Mouse (Mus musculus): ENCODE measurements around the gene Sik1. TPM values are rescaled to one million over a fixed set of nuclear protein-coding genes. Genes with fewer than 3 reads are reported as not detected.

The Sik1 gene
- polyA plus RNA-seq, 2 experiments: 19.9 to 26.9 TPM

GRCm38 (mm10) chr17:31819372-31819771 lies 36.2 kb downstream of the Sik1 start:
- 56% methylated on average over 9 of the region's 9 CpGs for WGBS
- no peaks in the 10 kb centered on the region for H3K4me1 ChIP-seq (ENCODE audit: control insufficient read depth, insufficient read depth, low read length)
- DNase-seq (ENCODE audit: low spot score) (no peak), ATAC-seq (ENCODE audit: low FRiP score, low read depth) (no peak)
- no peak overlapping the region for H3K9ac ChIP-seq (ENCODE audit: low read depth, low read length, severe bottlenecking)
- no peaks in the 10 kb centered on the region for H3K9me3 ChIP-seq (ENCODE audit: control insufficient read depth, low read length)
- no peak overlapping the region for H3K4me3 ChIP-seq (replicated peaks; ENCODE audit: low read length)
- H3K4me2 ChIP-seq (replicated peaks; ENCODE audit: low read depth, low read length, severe bottlenecking): no peak overlapping the region
- H3K27ac ChIP-seq (replicated peaks; ENCODE audit: low read depth, low read length): no peak overlapping the region
- H3K27me3 ChIP-seq (ENCODE audit: control insufficient read depth, insufficient read depth, low read length): no peaks in the 10 kb centered on the region
- TF ChIP-seq POLR2A (IDR thresholded peaks at IDR 0.05; ENCODE audit: borderline replicate concordance, extremely low read depth, insufficient read depth, insufficient read length): no peak
- H3K36me3 ChIP-seq (ENCODE audit: control insufficient read depth, insufficient read depth, low read length): no peaks in the 10 kb centered on the region

- H3K9ac ChIP-seq (ENCODE audit: low read depth, low read length, severe bottlenecking): no peak overlapping the region
- WGBS: 86% methylated on average over 1 of the region's 1 CpGs
- H3K4me1 ChIP-seq (ENCODE audit: control insufficient read depth, insufficient read depth, low read length): no peaks in the 10 kb centered on the region
- no peaks in the 10 kb centered on the region for H3K9me3 ChIP-seq (ENCODE audit: control insufficient read depth, low read length)
- ATAC-seq (ENCODE audit: low FRiP score, low read depth) (no peak), DNase-seq (ENCODE audit: low spot score) (no peak)
- no peak overlapping the region for H3K4me2 ChIP-seq (replicated peaks; ENCODE audit: low read depth, low read length, severe bottlenecking)
- no peak overlapping the region for H3K4me3 ChIP-seq (replicated peaks; ENCODE audit: low read length)
- no peak overlapping the region for H3K27ac ChIP-seq (replicated peaks; ENCODE audit: low read depth, low read length)
- no peaks in the 10 kb centered on the region for H3K36me3 ChIP-seq (ENCODE audit: control insufficient read depth, insufficient read depth, low read length)
- no peak for TF ChIP-seq POLR2A (IDR thresholded peaks at IDR 0.05; ENCODE audit: borderline replicate concordance, extremely low read depth, insufficient read depth, insufficient read length)
- no peaks in the 10 kb centered on the region for H3K27me3 ChIP-seq (ENCODE audit: control insufficient read depth, insufficient read depth, low read length)
These were observed 37.8 kb downstream of the Sik1 start for GRCm38 (mm10) chr17:31817815-31818214.

- ATAC-seq (ENCODE audit: low FRiP score, low read depth) (no peak), DNase-seq (ENCODE audit: low spot score) (no peak)
- H3K27me3 ChIP-seq (ENCODE audit: control insufficient read depth, insufficient read depth, low read length): no peaks in the 10 kb centered on the region
- H3K36me3 ChIP-seq (ENCODE audit: control insufficient read depth, insufficient read depth, low read length): no peaks in the 10 kb centered on the region
- no peak overlapping the region for H3K9ac ChIP-seq (ENCODE audit: low read depth, low read length, severe bottlenecking)
- H3K4me3 ChIP-seq (replicated peaks; ENCODE audit: low read length): no peak overlapping the region
- H3K4me1 ChIP-seq (ENCODE audit: control insufficient read depth, insufficient read depth, low read length): no peaks in the 10 kb centered on the region
- H3K4me2 ChIP-seq (replicated peaks; ENCODE audit: low read depth, low read length, severe bottlenecking): no peak overlapping the region
- TF ChIP-seq POLR2A (IDR thresholded peaks at IDR 0.05; ENCODE audit: borderline replicate concordance, extremely low read depth, insufficient read depth, insufficient read length): no peak
- H3K9me3 ChIP-seq (ENCODE audit: control insufficient read depth, low read length): no peaks in the 10 kb centered on the region
- WGBS: 41% methylated on average over 5 of the region's 5 CpGs
- H3K27ac ChIP-seq (replicated peaks; ENCODE audit: low read depth, low read length): no peak overlapping the region
These were observed 38.4 kb downstream of the Sik1 start for GRCm38 (mm10) chr17:31817203-31817602.

GRCm38 (mm10) chr17:31814848-31815247 lies 40.8 kb downstream of the Sik1 start:
- Histone ChIP-seq H3K4me1 (ENCODE audit: control insufficient read depth, insufficient read depth, low read length) (no peaks in the 10 kb centered on the region), H3K9ac (ENCODE audit: low read depth, low read length, severe bottlenecking) (no peak overlapping the region), H3K36me3 (ENCODE audit: control insufficient read depth, insufficient read depth, low read length) (no peaks in the 10 kb centered on the region), H3K4me3 (replicated peaks; ENCODE audit: low read length) (no peak overlapping the region), H3K4me2 (replicated peaks; ENCODE audit: low read depth, low read length, severe bottlenecking) (no peak overlapping the region), H3K27me3 (ENCODE audit: control insufficient read depth, insufficient read depth, low read length) (no peaks in the 10 kb centered on the region), H3K27ac (replicated peaks; ENCODE audit: low read depth, low read length) (no peak overlapping the region), H3K9me3 (ENCODE audit: control insufficient read depth, low read length) (no peaks in the 10 kb centered on the region)
- no peak for TF ChIP-seq POLR2A (IDR thresholded peaks at IDR 0.05; ENCODE audit: borderline replicate concordance, extremely low read depth, insufficient read depth, insufficient read length)
- DNase-seq (ENCODE audit: low spot score): no peak
- WGBS: 92% methylated on average over 1 of the region's 1 CpGs
- no peak for ATAC-seq (ENCODE audit: low FRiP score, low read depth)

GRCm38 (mm10) chr17:31813938-31814622 lies 41.5 kb downstream of the Sik1 start:
- H3K9me3 ChIP-seq (ENCODE audit: control insufficient read depth, low read length): no peaks in the 10 kb centered on the region
- H3K4me2 ChIP-seq (replicated peaks; ENCODE audit: low read depth, low read length, severe bottlenecking): no peak overlapping the region
- H3K27ac ChIP-seq (replicated peaks; ENCODE audit: low read depth, low read length): no peak overlapping the region
- DNase-seq (ENCODE audit: low spot score) (no peak), ATAC-seq (ENCODE audit: low FRiP score, low read depth) (no peak)
- no peak overlapping the region for H3K9ac ChIP-seq (ENCODE audit: low read depth, low read length, severe bottlenecking)
- H3K27me3 ChIP-seq (ENCODE audit: control insufficient read depth, insufficient read depth, low read length): no peaks in the 10 kb centered on the region
- no peak for TF ChIP-seq POLR2A (IDR thresholded peaks at IDR 0.05; ENCODE audit: borderline replicate concordance, extremely low read depth, insufficient read depth, insufficient read length)
- H3K4me1 ChIP-seq (ENCODE audit: control insufficient read depth, insufficient read depth, low read length): no peaks in the 10 kb centered on the region
- no peak overlapping the region for H3K4me3 ChIP-seq (replicated peaks; ENCODE audit: low read length)
- 82% methylated on average over 3 of the region's 3 CpGs for WGBS
- no peaks in the 10 kb centered on the region for H3K36me3 ChIP-seq (ENCODE audit: control insufficient read depth, insufficient read depth, low read length)

Data from limb, embryonic 14.5 days (tissue).